Mouse (Mus musculus) inflammation-experienced regulatory T-cells, adult 6 months (primary cell): ENCODE results near the gene Nlrc5. TPM values are rescaled to one million over a fixed set of nuclear protein-coding genes. Genes with fewer than 3 reads are reported as not detected.

Experiments
- ATAC-seq: one replicate; pipeline ENCODE4 v1.8.0; 2017
- polyA plus RNA-seq, 3 experiments: library from polyadenylated mRNA; unstranded; fragments of 100-300 nt; shearing (Covaris generic); gene quantifications; one replicate each; pipeline ENCODE4 v1.2.1; 2017

The Nlrc5 gene
- polyA plus RNA-seq, 3 experiments from 2014 or later = 122 to 208 (median 189) TPM

GRCm38 (mm10) chr8:94532000-94532399, 97.8 kb downstream of the Nlrc5 start:
- ATAC-seq = no peak

- no peak for ATAC-seq
Measured at GRCm38 (mm10) chr8:94532525-94532872, 98.3 kb downstream of the Nlrc5 start.

GRCm38 (mm10) chr8:94532873-94533671, 98.9 kb downstream of the Nlrc5 start, which contains the start of gene Cpne2:
Gene Cpne2 (plus strand): TSS chr8:94532990.
- peak; percentile 87 for ATAC-seq

GRCm38 (mm10) chr8:94534612-94535011, 100.5 kb downstream of the Nlrc5 start:
- ATAC-seq = no peak

GRCm38 (mm10) chr8:94535631-94536030, 101.5 kb downstream of the Nlrc5 start:
- no peak for ATAC-seq

- no peak for ATAC-seq
Measured at GRCm38 (mm10) chr8:94537456-94537855, 103.3 kb downstream of the Nlrc5 start.

- no peak for ATAC-seq
Measured at GRCm38 (mm10) chr8:94540025-94540424, 105.9 kb downstream of the Nlrc5 start.

- ATAC-seq = no peak
Measured at GRCm38 (mm10) chr8:94540889-94541795, 107.0 kb downstream of the Nlrc5 start.

GRCm38 (mm10) chr8:94543981-94544380, 109.8 kb downstream of the Nlrc5 start:
- no peak for ATAC-seq

GRCm38 (mm10) chr8:94549041-94549440, 114.9 kb downstream of the Nlrc5 start:
- no peak for ATAC-seq

GRCm38 (mm10) chr8:94549482-94549881, 115.3 kb downstream of the Nlrc5 start:
- no peak for ATAC-seq

GRCm38 (mm10) chr8:94549998-94550397, 115.8 kb downstream of the Nlrc5 start:
- no peak for ATAC-seq

- ATAC-seq = no peak
Measured at GRCm38 (mm10) chr8:94551471-94552422, 117.6 kb downstream of the Nlrc5 start.

GRCm38 (mm10) chr8:94552696-94553095, 118.5 kb downstream of the Nlrc5 start:
- ATAC-seq = no peak

GRCm38 (mm10) chr8:94557281-94557680, 123.1 kb downstream of the Nlrc5 start:
- no peak for ATAC-seq

GRCm38 (mm10) chr8:94561256-94561655, 127.1 kb downstream of the Nlrc5 start:
- ATAC-seq = no peak

GRCm38 (mm10) chr8:94564421-94564820, 130.3 kb downstream of the Nlrc5 start:
- ATAC-seq = no peak

GRCm38 (mm10) chr8:94566033-94566432, 131.9 kb downstream of the Nlrc5 start:
- no peak for ATAC-seq

GRCm38 (mm10) chr8:94566446-94567158, 132.4 kb downstream of the Nlrc5 start:
- no peak for ATAC-seq

GRCm38 (mm10) chr8:94567159-94567849, 133.1 kb downstream of the Nlrc5 start:
- ATAC-seq = no peak

- ATAC-seq = no peak
Measured at GRCm38 (mm10) chr8:94568098-94568497, 133.9 kb downstream of the Nlrc5 start.
